Mouse (Mus musculus): Measurements from ENCODE around the gene Pex14.

Gene Pex14

DNA sequence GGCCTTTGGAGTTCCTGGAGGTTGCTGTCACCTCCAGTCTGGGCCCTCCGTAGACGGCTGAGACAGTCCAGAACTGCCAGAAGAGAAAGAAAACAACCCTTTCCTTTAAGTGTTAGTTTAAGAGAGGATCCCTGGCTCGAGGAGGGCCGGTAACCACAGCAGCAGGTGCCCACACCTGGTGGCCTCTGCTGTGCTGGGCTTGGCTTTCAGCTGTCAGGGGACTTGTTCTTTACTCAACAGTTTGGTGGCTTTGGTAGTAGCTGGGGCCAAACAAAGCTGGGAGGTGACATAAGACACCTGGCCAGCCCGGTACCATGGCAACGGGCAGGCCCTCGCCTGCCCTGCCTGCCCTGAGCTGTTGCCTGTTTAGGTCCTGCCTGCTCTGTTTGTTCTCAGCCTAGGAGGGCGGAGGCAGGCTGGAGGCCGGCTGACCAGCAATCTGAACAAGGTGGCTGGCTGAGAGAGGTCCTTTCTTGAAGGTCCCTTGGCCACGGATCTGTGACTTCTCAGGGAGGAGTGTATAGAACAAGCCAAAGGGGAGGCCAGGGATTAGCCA, 151.8 kb downstream of the Pex14 start:
- no peak for DNase-seq

- DNase-seq: no peak
Observed at GRCm38 (mm10) chr4:148946071-148946470, 153.6 kb downstream of the Pex14 start.

- peak; percentile 39 for DNase-seq
Observed at GRCm38 (mm10) chr4:148945476-148945881, 154.2 kb downstream of the Pex14 start.

GRCm38 (mm10) chr4:148943099-148943498, 156.6 kb downstream of the Pex14 start:
- DNase-seq: no peak

DNA sequence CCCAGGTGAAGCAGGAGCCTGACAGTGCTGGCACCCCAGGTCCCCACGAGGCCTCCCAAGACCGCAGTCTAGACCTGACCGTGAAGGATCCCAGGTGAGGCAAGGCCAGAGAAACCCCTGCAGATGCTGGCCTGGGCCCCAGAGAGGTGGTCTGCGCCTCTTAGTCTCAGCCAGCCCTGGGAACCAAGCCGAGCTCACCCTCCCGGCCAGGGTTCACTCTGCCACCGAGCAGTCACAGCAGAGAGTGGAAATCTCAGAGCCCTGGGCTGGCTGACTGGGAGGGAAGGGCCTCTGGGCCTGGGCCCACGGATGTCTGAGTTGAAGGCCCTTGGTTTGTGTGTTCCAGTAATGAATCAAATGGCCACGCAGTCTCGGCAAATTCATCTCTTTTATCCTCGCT, 158.4 kb downstream of the Pex14 start:
- no peak for DNase-seq

GRCm38 (mm10) chr4:148940674-148941211, 158.9 kb downstream of the Pex14 start:
- no peak for DNase-seq

DNA sequence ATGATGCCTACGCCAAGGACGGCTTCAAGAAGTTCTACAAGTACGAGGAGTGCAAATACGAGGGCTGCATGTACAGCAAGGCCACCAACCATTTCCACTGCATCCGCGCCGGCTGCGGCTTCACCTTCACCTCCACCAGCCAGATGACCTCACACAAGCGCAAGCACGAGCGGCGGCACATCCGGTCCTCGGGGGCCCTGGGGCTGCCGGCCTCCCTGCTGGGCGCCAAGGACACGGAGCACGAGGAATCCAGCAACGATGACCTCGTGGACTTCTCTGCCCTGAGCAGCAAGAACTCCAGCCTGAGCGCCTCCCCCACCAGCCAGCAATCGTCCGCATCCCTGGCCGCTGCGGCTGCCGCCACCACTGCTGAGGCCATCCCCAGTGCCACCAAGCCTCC, 161.1 kb downstream of the Pex14 start:
- no peak for DNase-seq

DNA sequence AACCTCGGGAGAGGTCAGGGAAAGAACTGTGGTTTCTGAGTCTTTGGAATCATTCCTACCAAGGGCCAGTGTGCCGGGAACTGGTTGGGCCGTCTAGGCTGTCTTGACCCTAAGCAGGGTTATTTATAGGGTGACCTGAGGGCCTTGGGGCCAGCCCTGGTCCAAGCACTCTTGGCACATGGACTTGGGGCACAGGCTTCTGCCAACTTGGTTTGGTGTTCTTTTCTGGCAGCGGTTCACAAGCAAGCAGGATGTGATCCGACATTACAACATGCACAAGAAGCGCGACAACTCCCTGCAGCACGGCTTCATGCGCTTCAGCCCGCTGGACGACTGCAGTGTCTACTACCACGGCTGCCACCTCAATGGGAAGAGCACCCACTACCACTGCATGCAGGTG, 162.9 kb downstream of the Pex14 start:
- DNase-seq: no peak

DNA sequence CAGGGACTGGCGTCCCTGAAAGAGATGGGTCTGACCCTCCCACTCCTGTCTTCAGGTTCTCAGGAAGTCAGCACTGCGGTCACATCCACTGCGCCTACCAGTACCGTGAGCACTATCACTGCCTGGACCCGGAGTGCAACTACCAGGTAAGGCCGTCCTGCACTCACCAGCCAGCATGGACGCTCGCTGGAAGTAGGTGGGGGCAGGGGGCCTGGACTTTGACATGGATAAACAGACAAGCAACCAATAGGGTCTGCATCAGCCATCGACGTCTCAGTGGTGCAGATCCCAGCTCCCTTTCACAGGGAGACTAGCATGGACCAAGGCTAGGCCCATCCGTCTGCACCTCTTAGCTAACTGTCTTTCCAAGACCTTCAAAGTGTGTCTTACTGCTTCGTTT, 163.6 kb downstream of the Pex14 start:
- no peak for DNase-seq

- no peak for DNase-seq
Observed at GRCm38 (mm10) chr4:148935211-148935610, 164.5 kb downstream of the Pex14 start.

GRCm38 (mm10) chr4:148933109-148933508, 166.6 kb downstream of the Pex14 start:
- no peak for DNase-seq

DNA sequence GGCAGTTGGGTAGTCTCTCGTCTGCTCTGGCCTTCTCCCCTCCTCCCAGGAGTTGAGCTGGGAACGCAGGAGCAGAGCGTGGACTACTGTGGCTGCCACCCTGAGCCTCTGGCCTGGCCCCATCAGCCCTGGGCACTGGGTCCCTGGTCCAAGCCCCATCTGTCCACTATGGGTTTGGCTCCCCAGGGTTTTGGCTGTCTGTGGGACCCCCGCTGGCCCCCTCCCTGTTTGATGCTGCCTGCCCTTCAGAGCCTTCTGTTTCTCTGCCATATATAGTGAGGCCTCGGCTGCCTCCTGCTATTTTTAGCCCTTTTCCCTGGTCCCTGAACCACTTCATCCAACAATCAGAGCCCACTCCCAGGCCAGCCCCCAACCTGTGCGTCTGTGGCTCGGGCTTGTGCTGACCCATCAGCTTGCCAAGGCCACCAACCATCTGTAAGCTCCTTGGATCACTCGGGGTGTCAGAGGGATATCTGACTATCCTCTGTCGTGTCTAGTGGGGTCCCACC, 168.9 kb downstream of the Pex14 start:
- no peak for DNase-seq

DNA sequence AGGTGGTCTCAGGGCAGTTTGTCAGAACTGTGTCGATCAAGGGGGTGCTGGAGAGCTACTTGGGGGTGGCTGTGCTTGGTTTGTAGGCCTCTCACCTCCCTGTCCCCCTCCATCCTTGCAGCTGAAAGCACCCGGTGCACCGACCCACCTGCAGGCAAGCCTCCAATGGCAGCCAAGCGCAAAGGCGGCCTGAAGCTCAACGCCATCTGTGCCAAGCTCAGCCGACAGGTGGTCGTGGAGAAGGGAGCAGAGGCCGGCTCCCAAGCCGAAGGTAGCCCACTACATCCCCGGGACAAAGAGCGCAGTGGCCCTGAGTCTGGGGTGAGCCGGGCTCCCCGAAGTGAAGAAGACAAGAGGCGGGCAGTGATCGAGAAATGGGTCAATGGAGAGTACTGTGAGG, 170.8 kb downstream of the Pex14 start:
- no peak for DNase-seq

DNA sequence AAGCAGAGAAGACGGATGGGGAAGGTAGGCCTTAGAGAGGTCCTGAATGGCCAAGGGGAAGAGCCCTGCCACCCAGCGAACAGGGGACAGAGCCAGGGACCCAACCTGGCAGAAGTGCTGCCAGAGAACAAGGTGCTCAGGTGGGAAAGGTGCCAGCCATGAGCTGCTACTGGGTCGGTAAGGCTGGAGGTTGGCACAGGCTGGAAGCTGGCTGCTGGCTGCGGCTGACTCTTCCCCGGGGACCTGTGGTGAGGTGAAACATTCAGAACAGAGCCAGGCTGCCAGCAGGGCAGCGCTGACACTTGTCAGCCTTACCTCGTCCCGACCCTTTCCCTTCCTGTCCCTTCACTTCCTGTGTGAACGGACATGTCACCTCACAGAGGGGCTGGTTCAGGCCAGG, 171.4 kb downstream of the Pex14 start:
- no peak for DNase-seq

GRCm38 (mm10) chr4:148926459-148926858, 173.2 kb downstream of the Pex14 start:
- no peak for DNase-seq

GRCm38 (mm10) chr4:148925589-148926359, 173.9 kb downstream of the Pex14 start:
- DNase-seq: no peak

- DNase-seq: no peak
Observed at GRCm38 (mm10) chr4:148923976-148924375, 175.7 kb downstream of the Pex14 start.

GRCm38 (mm10) chr4:148923414-148923813, 176.3 kb downstream of the Pex14 start:
- DNase-seq: no peak

- no peak for DNase-seq
Observed at GRCm38 (mm10) chr4:148922221-148922700, 177.4 kb downstream of the Pex14 start.

DNA sequence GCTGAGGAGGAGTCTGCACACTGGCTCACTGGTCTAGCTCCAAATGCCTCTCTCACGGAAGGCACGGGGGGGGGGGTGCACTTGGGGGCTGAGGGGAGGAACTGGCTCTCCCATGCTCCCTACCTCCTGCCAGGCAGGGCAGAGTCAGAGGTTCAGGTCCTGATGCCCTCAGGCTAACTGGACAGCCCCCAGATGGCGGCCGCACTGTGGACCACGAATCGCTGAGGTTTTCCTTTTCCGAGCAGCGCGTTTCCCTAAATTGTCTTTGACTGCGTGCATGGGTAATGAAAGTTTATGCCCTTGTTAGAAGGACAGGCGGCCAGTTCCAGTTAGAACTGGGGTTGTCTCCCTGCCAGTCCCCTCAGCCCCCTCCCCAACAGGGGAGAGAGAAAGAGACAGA, 179.1 kb downstream of the Pex14 start:
- no peak for DNase-seq

DNA sequence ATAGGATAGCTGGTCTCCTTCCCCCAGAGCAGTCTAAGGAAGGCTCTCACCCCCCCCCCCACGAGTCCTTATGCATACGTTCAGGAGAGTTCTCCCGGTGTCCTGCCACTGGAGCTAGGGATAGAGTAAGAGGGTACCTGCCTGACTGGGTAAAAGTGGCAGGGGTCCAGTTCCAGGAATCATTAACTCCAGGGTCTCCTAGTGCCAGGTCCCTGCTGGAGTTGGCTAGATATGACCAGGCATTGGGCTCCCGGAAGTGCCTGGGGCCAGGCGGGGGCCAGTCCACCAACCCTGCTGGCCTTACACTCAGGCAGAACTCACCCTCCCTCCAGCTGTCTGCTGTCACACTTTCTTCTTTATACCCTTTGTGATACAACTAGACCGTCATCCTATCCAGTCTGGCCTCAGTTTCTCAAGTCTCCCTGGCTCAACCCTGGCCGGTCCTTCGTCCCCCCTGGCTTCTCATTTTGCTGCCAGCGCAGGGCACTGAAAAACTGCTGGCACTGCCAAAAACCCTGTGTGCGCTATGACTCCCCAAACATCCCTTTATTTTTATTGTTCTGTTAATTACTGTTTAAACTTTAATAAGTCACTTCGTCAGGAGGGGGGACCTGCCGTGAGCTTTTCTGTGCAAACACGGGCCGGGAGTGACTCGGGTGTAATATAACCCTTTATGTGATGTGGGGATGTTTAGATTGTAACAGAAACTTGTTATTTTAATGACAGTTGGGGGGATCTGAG, 180.8 kb downstream of the Pex14 start:
- DNase-seq: no peak

GRCm38 (mm10) chr4:148915849-148916248, 183.8 kb downstream of the Pex14 start:
- DNase-seq: no peak

GRCm38 (mm10) chr4:148914863-148915622, 184.6 kb downstream of the Pex14 start:
- no peak for DNase-seq
